Mouse (Mus musculus) forebrain, embryonic 12.5 days (tissue): ENCODE data around the gene Hs6st3. TPM values are rescaled to one million over a fixed set of nuclear protein-coding genes. Genes with fewer than 3 reads are reported as not detected.
A peak's percentile ranks its signal among the peaks of the same experiment; 100 is the strongest.

Source experiments
- ATAC-seq: fragments of 200-750 bp; cut with Nextera tagmentation; 2 replicates; pipeline ENCODE4 v1.8.0; 2017; ENCODE audit warnings: moderate TSS enrichment; ENCODE audit not compliant: low FRiP score
- H3K27ac ChIP-seq: fragments of 300-500 bp; sonication (generic); 2 replicates; pipeline ENCODE4 v1.5.1; 2016; ENCODE audit warnings: mild to moderate bottlenecking
- H3K27me3 ChIP-seq: fragments of 300-500 bp; sonication (generic); 2 replicates; pipeline ENCODE4 v1.6.1; 2016; ENCODE audit warnings: mild to moderate bottlenecking
- H3K36me3 ChIP-seq: fragments of 300-500 bp; sonication (generic); replicated peaks from 2 replicates; pipeline ENCODE4 v1.6.1; 2016; ENCODE audit warnings: mild to moderate bottlenecking
- H3K4me1 ChIP-seq: fragments of 300-500 bp; sonication (generic); 2 replicates; pipeline ENCODE4 v1.6.1; 2016
- H3K4me2 ChIP-seq: fragments of 300-500 bp; sonication (generic); 2 replicates; pipeline ENCODE4 v1.6.1; 2016; ENCODE audit warnings: mild to moderate bottlenecking, moderate library complexity
- H3K4me3 ChIP-seq: fragments of 300-500 bp; sonication (generic); replicated peaks from 2 replicates; pipeline ENCODE4 v1.5.1; 2016; ENCODE audit warnings: mild to moderate bottlenecking
- H3K9ac ChIP-seq: fragments of 300-500 bp; sonication (generic); 2 replicates; pipeline ENCODE4 v1.6.1; 2016; ENCODE audit warnings: mild to moderate bottlenecking
- H3K9me3 ChIP-seq: fragments of 300-500 bp; sonication (generic); 2 replicates; pipeline ENCODE4 v1.6.1; 2016
- WGBS: fragments of 180-500 bp; shearing (Covaris S2); methylation state at CpG from one replicate; pipeline ENCODE4 v1.1.7; 2016; 5-methylcytosine and 5-hydroxymethylcytosine counted together
- polyA plus RNA-seq: library from polyadenylated mRNA; unstranded; fragments of >200 nt; fragmentation: Nextera tagmentation; extraction: Ambion mirVana; gene quantifications from 2 replicates; pipeline ENCODE4 v1.2.1, GENCODE M21; 2016

The Hs6st3 gene
- polyA plus RNA-seq, 1 experiment from 2014 or later, result 0.32 TPM

GRCm38 (mm10) chr14:119138786-119139100 lies 602 bp downstream of the Hs6st3 start:
- peak overlapping the region; percentile 63; the same call in 1 of the 2 replicates for H3K9ac ChIP-seq

GRCm38 (mm10) chr14:119139381-119139950 lies 1.3 kb downstream of the Hs6st3 start:
- Histone ChIP-seq H3K27me3 (peaks cover 53% of the 10 kb centered on the region), H3K4me3 (peak overlapping the region; percentile 66), H3K27ac (no peak overlapping the region), H3K4me1 (peaks cover 12% of the 10 kb centered on the region), H3K4me2 (peak overlapping the region; percentile 98; the same call in 1 of the 2 replicates), H3K36me3 (no peaks in the 10 kb centered on the region), H3K9me3 (no peaks in the 10 kb centered on the region), H3K9ac (no peak overlapping the region)
- no peak for ATAC-seq
- 41% methylated on average over 9 of the region's 9 CpGs for WGBS

More at GRCm38 (mm10) chr14:119138786-119139100, 602 bp downstream of the Hs6st3 start:
- WGBS, result 1% methylated on average over 20 of the region's 20 CpGs
- Histone ChIP-seq H3K27me3 (peaks cover 53% of the 10 kb centered on the region), H3K36me3 (no peaks in the 10 kb centered on the region), H3K9me3 (no peaks in the 10 kb centered on the region), H3K4me2 (peak overlapping the region; percentile 98), H3K4me3 (peak overlapping the region; percentile 66), H3K27ac (no peak overlapping the region), H3K4me1 (peaks cover 12% of the 10 kb centered on the region)
- ATAC-seq, result no peak

- Histone ChIP-seq H3K9ac (no peak overlapping the region), H3K27ac (no peak overlapping the region), H3K4me1 (no peaks in the 10 kb centered on the region), H3K4me2 (no peak overlapping the region), H3K4me3 (no peak overlapping the region), H3K36me3 (no peaks in the 10 kb centered on the region), H3K27me3 (no peaks in the 10 kb centered on the region), H3K9me3 (peaks cover 11% of the 10 kb centered on the region)
- ATAC-seq, result no peak
- 70% methylated on average over 2 of the region's 2 CpGs for WGBS
These were observed 14.9 kb downstream of the Hs6st3 start for GRCm38 (mm10) chr14:119153088-119153487.

GRCm38 (mm10) chr14:119193905-119194304 lies 55.8 kb downstream of the Hs6st3 start:
- H3K4me1 ChIP-seq, result no peaks in the 10 kb centered on the region
- no peak for ATAC-seq
- 83% methylated on average over 9 of the region's 9 CpGs for WGBS
- no peak overlapping the region for H3K9ac ChIP-seq
- no peak overlapping the region for H3K4me3 ChIP-seq
- H3K27me3 ChIP-seq, result no peaks in the 10 kb centered on the region
- no peak overlapping the region for H3K4me2 ChIP-seq
- no peak overlapping the region for H3K27ac ChIP-seq
- no peaks in the 10 kb centered on the region for H3K9me3 ChIP-seq
- no peaks in the 10 kb centered on the region for H3K36me3 ChIP-seq

GRCm38 (mm10) chr14:119203508-119203907 lies 65.4 kb downstream of the Hs6st3 start:
- H3K9ac ChIP-seq, result no peak overlapping the region
- ATAC-seq, result no peak
- WGBS, result 85% methylated on average over 7 of the region's 7 CpGs

GRCm38 (mm10) chr14:119215576-119216309 lies 77.6 kb downstream of the Hs6st3 start:
- ATAC-seq, result no peak
- 83% methylated on average over 13 of the region's 13 CpGs for WGBS
- H3K4me3 ChIP-seq, result no peak overlapping the region
- no peak overlapping the region for H3K4me2 ChIP-seq
- no peak overlapping the region for H3K27ac ChIP-seq
- H3K9ac ChIP-seq, result no peak overlapping the region
- H3K27me3 ChIP-seq, result no peaks in the 10 kb centered on the region
- H3K4me1 ChIP-seq, result no peaks in the 10 kb centered on the region
- H3K36me3 ChIP-seq, result no peaks in the 10 kb centered on the region
- H3K9me3 ChIP-seq, result no peaks in the 10 kb centered on the region

More at GRCm38 (mm10) chr14:119203508-119203907, 65.4 kb downstream of the Hs6st3 start:
- H3K4me3 ChIP-seq, result no peak overlapping the region
- H3K4me2 ChIP-seq, result no peak overlapping the region
- H3K27ac ChIP-seq, result no peak overlapping the region
- H3K36me3 ChIP-seq, result no peaks in the 10 kb centered on the region
- no peaks in the 10 kb centered on the region for H3K27me3 ChIP-seq
- H3K9me3 ChIP-seq, result no peaks in the 10 kb centered on the region
- no peaks in the 10 kb centered on the region for H3K4me1 ChIP-seq

GRCm38 (mm10) chr14:119227709-119228338 lies 89.7 kb downstream of the Hs6st3 start:
- WGBS, result 75% methylated on average over 3 of the region's 3 CpGs
- no peak overlapping the region for H3K9ac ChIP-seq
- H3K27me3 ChIP-seq, result no peaks in the 10 kb centered on the region
- no peaks in the 10 kb centered on the region for H3K36me3 ChIP-seq
- H3K4me1 ChIP-seq, result no peaks in the 10 kb centered on the region
- H3K4me3 ChIP-seq, result no peak overlapping the region
- no peak for ATAC-seq
- H3K9me3 ChIP-seq, result no peaks in the 10 kb centered on the region; the same call in 1 of the 2 replicates
- no peak overlapping the region for H3K4me2 ChIP-seq
- no peak overlapping the region for H3K27ac ChIP-seq

- Histone ChIP-seq H3K36me3 (no peaks in the 10 kb centered on the region), H3K4me3 (no peak overlapping the region), H3K9me3 (peaks cover 4% of the 10 kb centered on the region; the same call in 1 of the 2 replicates), H3K27ac (no peak overlapping the region), H3K27me3 (no peaks in the 10 kb centered on the region), H3K4me1 (no peaks in the 10 kb centered on the region), H3K9ac (no peak overlapping the region), H3K4me2 (no peak overlapping the region)
- peak; percentile 68 for ATAC-seq
- WGBS, result 59% methylated on average over 2 of the region's 2 CpGs
These were observed 95.5 kb downstream of the Hs6st3 start for GRCm38 (mm10) chr14:119233598-119233997.

- 91% methylated on average over 6 of the region's 6 CpGs for WGBS
- Histone ChIP-seq H3K4me3 (no peak overlapping the region), H3K4me1 (no peaks in the 10 kb centered on the region), H3K9ac (no peak overlapping the region), H3K9me3 (no peaks in the 10 kb centered on the region), H3K27me3 (no peaks in the 10 kb centered on the region), H3K27ac (no peak overlapping the region), H3K4me2 (no peak overlapping the region), H3K36me3 (no peaks in the 10 kb centered on the region)
- no peak for ATAC-seq
These were observed 109.0 kb downstream of the Hs6st3 start for GRCm38 (mm10) chr14:119247131-119247530.

GRCm38 (mm10) chr14:119248001-119248607 lies 110.0 kb downstream of the Hs6st3 start:
- 86% methylated on average over 16 of the region's 16 CpGs for WGBS
- Histone ChIP-seq H3K27me3 (no peaks in the 10 kb centered on the region), H3K4me2 (no peak overlapping the region), H3K4me3 (no peak overlapping the region), H3K9me3 (no peaks in the 10 kb centered on the region), H3K27ac (no peak overlapping the region), H3K4me1 (no peaks in the 10 kb centered on the region), H3K36me3 (no peaks in the 10 kb centered on the region), H3K9ac (no peak overlapping the region)
- ATAC-seq, result no peak

GRCm38 (mm10) chr14:119250353-119250752 lies 112.2 kb downstream of the Hs6st3 start:
- no peak overlapping the region for H3K4me2 ChIP-seq
- no peaks in the 10 kb centered on the region for H3K4me1 ChIP-seq
- H3K4me3 ChIP-seq, result no peak overlapping the region
- no peaks in the 10 kb centered on the region for H3K36me3 ChIP-seq
- no peak overlapping the region for H3K9ac ChIP-seq
- no peaks in the 10 kb centered on the region for H3K27me3 ChIP-seq
- no peak for ATAC-seq
- WGBS, result 86% methylated on average over 10 of the region's 10 CpGs
- H3K9me3 ChIP-seq, result no peaks in the 10 kb centered on the region
- H3K27ac ChIP-seq, result no peak overlapping the region

- Histone ChIP-seq H3K27me3 (no peaks in the 10 kb centered on the region), H3K4me3 (no peak overlapping the region), H3K9ac (no peak overlapping the region), H3K36me3 (no peaks in the 10 kb centered on the region), H3K9me3 (no peaks in the 10 kb centered on the region), H3K27ac (no peak overlapping the region), H3K4me1 (no peaks in the 10 kb centered on the region), H3K4me2 (no peak overlapping the region)
- ATAC-seq, result no peak
- WGBS, result 85% methylated on average over 3 of the region's 3 CpGs
These were observed 117.3 kb downstream of the Hs6st3 start for GRCm38 (mm10) chr14:119255396-119255795.
